Mouse (Mus musculus): Measurements from ENCODE around the gene Polg2. TPM values are rescaled to one million over a fixed set of nuclear protein-coding genes. Genes with fewer than 3 reads are reported as not detected.
"Not testable (repeated sequence)": the region's sequence is repeated elsewhere in the genome, so short reads cannot be mapped to it uniquely, and the experiment has no call there.

Polg2 gene
- polyA plus RNA-seq, 1 experiment from 2014 or later: 9.0 TPM

DNA sequence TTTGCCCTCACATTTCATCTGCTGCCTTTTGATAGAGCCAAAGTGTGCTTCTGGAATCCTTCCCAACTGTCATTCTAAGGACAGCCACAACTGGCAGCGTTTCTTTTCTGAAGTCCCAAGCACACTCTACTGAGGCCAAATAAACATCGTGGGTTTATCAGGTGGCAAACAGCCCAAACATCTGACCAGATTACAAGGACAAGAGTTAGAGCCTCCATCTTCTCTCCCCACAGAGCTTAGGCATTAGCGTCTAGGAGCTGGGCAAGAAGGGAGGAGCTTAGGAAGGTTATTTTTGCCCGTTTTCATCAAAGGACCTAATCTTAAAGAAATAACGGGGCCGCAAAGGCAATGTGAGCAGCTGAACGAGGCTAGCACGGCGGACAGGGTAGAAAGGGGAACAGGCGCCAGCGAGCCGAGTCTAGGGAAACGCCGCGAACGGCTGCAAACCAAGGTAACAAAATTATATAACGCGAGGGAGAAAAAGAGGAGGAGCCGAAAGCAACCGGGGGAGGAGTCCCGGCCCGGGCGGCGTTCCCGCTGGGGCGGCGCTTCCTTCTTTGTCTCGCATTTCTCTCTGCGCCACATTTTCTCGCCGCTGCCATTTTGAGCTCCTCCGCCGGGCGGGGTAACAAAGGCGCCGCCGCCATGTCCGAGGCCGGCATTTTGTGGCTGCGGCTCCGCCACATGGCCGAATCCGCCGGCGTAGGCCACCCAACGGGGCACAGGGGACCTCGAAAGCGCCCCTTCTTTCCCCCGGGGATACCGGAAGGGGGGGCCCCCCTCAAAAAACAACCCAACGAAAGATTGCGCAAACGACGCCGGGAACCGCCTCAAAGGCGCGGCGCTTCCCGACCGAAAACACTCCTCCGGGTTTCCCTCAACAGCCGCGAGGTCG lies 8.0 kb upstream of the Polg2 start:
- Histone ChIP-seq H3K4me1 (ENCODE audit: insufficient read depth, low read depth, low read length) (no peaks in the 10 kb centered on the region), H3K36me3 (ENCODE audit: insufficient read depth, low read length) (peaks cover 31% of the 10 kb centered on the region; the same call in 1 of the 2 replicates), H3K4me3 (ENCODE audit: low read depth, low read length) (peak overlapping the region; percentile 81), H3K9me3 (ENCODE audit: low read length) (no peaks in the 10 kb centered on the region), H3K27ac (ENCODE audit: low read length) (peak overlapping the region; percentile 97), H3K9ac (replicated peaks; ENCODE audit: low read depth) (peak overlapping the region; percentile 99), H3K4me2 (replicated peaks; ENCODE audit: low read depth, low read length) (peak overlapping the region; percentile 60), H3K27me3 (replicated peaks; ENCODE audit: insufficient read depth, low read length) (no peaks in the 10 kb centered on the region)
- peak; percentile 96 for DNase-seq (ENCODE audit: low spot score)
- ATAC-seq: peak; percentile 46
- WGBS: under 1% methylated on average over 36 of the region's 65 CpGs
- TF ChIP-seq CTCF (IDR thresholded peaks at IDR 0.05): peak; percentile 19; the same call in 1 of the 2 replicates
- no peak for TF ChIP-seq EP300 (IDR thresholded peaks at IDR 0.05)

- DNase-seq (ENCODE audit: low spot score) (no peak), ATAC-seq (no peak)
- Histone ChIP-seq H3K27me3 (replicated peaks; ENCODE audit: insufficient read depth, low read length) (no peaks in the 10 kb centered on the region), H3K36me3 (ENCODE audit: insufficient read depth, low read length) (peaks cover 42% of the 10 kb centered on the region; the same call in 1 of the 2 replicates), H3K9me3 (ENCODE audit: low read length) (no peaks in the 10 kb centered on the region), H3K4me3 (ENCODE audit: low read depth, low read length) (peak overlapping the region; percentile 81; the same call in 1 of the 2 replicates), H3K27ac (ENCODE audit: low read length) (no peak overlapping the region), H3K9ac (replicated peaks; ENCODE audit: low read depth) (no peak overlapping the region), H3K4me2 (replicated peaks; ENCODE audit: low read depth, low read length) (no peak overlapping the region), H3K4me1 (ENCODE audit: insufficient read depth, low read depth, low read length) (peaks cover 2% of the 10 kb centered on the region; the same call in 1 of the 2 replicates)
- WGBS: 55% methylated on average over 1 of the region's 1 CpGs
- TF ChIP-seq CTCF (IDR thresholded peaks at IDR 0.05): no peak
- TF ChIP-seq EP300 (IDR thresholded peaks at IDR 0.05): no peak
These were observed 5.7 kb upstream of the Polg2 start for GRCm38 (mm10) chr11:106785043-106785442.

GRCm38 (mm10) chr11:106784476-106784875 lies 5.1 kb upstream of the Polg2 start:
- DNase-seq (ENCODE audit: low spot score) (no peak), ATAC-seq (no peak)
- no peak overlapping the region for H3K4me3 ChIP-seq (ENCODE audit: low read depth, low read length)
- no peak overlapping the region for H3K4me2 ChIP-seq (replicated peaks; ENCODE audit: low read depth, low read length)
- TF ChIP-seq EP300 (IDR thresholded peaks at IDR 0.05): no peak
- no peak for TF ChIP-seq CTCF (IDR thresholded peaks at IDR 0.05)
- no peak overlapping the region for H3K27ac ChIP-seq (ENCODE audit: low read length)
- H3K4me1 ChIP-seq (ENCODE audit: insufficient read depth, low read depth, low read length): peaks cover 7% of the 10 kb centered on the region; the same call in 1 of the 2 replicates
- no peaks in the 10 kb centered on the region for H3K27me3 ChIP-seq (replicated peaks; ENCODE audit: insufficient read depth, low read length)
- 78% methylated on average over 2 of the region's 2 CpGs for WGBS
- H3K36me3 ChIP-seq (ENCODE audit: insufficient read depth, low read length): peaks cover 44% of the 10 kb centered on the region; the same call in 1 of the 2 replicates
- no peaks in the 10 kb centered on the region for H3K9me3 ChIP-seq (ENCODE audit: low read length)
- no peak overlapping the region for H3K9ac ChIP-seq (replicated peaks; ENCODE audit: low read depth)

DNA sequence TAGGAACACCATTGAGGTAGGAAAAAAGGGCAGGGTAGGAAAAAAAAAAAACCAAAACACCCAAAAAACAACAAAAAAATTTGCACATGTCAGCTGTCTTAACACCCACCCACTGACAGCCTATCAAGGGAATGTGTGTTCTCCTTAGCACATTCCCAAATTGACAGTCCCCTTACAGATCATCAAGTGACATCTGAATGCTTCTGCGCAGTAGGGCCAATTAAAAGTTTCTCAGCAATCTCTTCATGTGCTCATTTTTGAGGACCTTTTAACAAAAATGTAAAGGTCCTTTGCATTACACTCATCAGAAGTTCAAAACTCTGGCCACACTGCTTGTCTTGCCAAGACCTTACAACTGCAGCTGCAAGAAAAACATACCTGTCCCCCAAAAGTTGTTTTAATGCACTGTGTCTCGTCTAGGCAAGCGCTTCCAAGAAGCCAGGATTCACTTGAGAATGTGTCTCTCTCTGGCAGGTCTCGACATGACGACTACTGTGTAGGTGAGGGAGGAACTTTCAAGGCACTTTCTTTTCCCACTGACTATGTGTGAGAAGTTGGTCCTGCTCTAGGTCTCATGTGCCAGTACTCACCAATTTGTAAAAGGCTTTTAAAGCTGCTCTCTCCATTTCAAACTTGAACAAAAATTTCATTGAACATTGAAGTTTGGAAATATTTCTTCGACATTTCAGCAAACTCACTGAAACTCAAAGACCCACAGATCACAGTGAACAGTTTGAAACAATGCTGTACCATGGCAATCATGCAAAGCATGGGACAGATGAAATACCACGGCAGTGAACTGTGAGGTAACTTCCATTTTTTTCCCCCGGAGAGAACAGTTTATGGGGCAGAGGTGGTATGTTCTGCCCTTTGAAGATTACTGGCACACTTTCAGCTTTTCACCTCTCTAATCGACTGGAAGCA lies 3.8 kb upstream of the Polg2 start:
- no peaks in the 10 kb centered on the region for H3K9me3 ChIP-seq (ENCODE audit: low read length)

GRCm38 (mm10) chr11:106782271-106782670 lies 2.9 kb upstream of the Polg2 start:
- H3K27me3 ChIP-seq (replicated peaks; ENCODE audit: insufficient read depth, low read length); H3K27ac ChIP-seq (ENCODE audit: low read length); H3K9me3 ChIP-seq (ENCODE audit: low read length); ATAC-seq; DNase-seq (ENCODE audit: low spot score); H3K4me1 ChIP-seq (ENCODE audit: insufficient read depth, low read depth, low read length); H3K9ac ChIP-seq (replicated peaks; ENCODE audit: low read depth); H3K4me3 ChIP-seq (ENCODE audit: low read depth, low read length); H3K4me2 ChIP-seq (replicated peaks; ENCODE audit: low read depth, low read length): not testable (repeated sequence)
- H3K36me3 ChIP-seq (ENCODE audit: insufficient read depth, low read length): peaks cover 43% of the 10 kb centered on the region; the same call in 1 of the 2 replicates
- 80% methylated on average over 7 of the region's 7 CpGs for WGBS

More for the DNA sequence above, 3.8 kb upstream of the Polg2 start:
- Histone ChIP-seq H3K4me3 (ENCODE audit: low read depth, low read length) (no peak overlapping the region), H3K27ac (ENCODE audit: low read length) (no peak overlapping the region), H3K9ac (replicated peaks; ENCODE audit: low read depth) (no peak overlapping the region), H3K4me2 (replicated peaks; ENCODE audit: low read depth, low read length) (no peak overlapping the region), H3K36me3 (ENCODE audit: insufficient read depth, low read length) (peaks cover 44% of the 10 kb centered on the region; the same call in 1 of the 2 replicates), H3K4me1 (ENCODE audit: insufficient read depth, low read depth, low read length) (peaks cover 7% of the 10 kb centered on the region; the same call in 1 of the 2 replicates), H3K27me3 (replicated peaks; ENCODE audit: insufficient read depth, low read length) (no peaks in the 10 kb centered on the region)
- 73% methylated on average over 9 of the region's 9 CpGs for WGBS
- DNase-seq (ENCODE audit: low spot score) (no peak), ATAC-seq (no peak)
- TF ChIP-seq EP300 (IDR thresholded peaks at IDR 0.05) (no peak), CTCF (IDR thresholded peaks at IDR 0.05) (no peak)
